In the genomic region with DNA sequence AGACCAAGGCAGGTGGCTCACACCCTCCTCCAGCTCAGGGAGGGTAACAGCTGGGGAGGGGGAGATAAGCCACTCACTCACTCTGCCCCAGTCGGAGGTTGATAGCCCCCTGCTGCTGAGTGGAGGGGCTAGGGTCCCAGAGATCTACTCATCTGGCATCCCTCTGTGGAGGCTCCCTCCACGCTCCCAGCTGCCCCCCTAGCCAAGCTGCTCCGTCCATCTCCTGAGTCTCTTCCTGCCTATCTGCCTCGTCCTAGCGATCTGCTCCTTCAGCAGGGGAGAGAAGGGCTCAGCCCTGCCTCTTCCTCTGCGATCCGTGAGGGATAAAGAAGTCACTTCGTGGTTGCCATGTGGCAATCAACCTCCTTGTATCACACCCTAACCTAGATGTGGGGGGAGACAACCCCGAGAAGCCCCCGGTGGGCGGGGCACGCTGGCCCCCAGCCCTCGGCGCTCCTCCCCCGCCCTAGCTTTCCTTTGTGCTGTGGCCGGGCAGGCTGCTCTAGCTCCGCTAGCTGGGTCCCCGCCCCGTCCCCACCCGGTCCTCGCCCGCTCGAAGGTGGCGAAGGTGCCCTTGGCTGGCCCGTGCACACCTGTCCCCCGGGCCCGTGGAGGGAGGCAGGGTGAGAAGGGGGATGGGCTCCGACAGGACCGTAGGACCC, we compare ENCODE assay signal across 8 mouse cellular contexts. TPM values are rescaled to one million over a fixed set of nuclear protein-coding genes. Genes with fewer than 3 reads are reported as not detected.
A peak's percentile ranks its signal among the peaks of the same experiment; 100 is the strongest.
DNase-seq lines count a peak whose midpoint lies in the region; ATAC-seq and TF ChIP-seq lines count a peak whose summit lies in the region.

No protein-coding gene starts in this region.

- under 1% methylated on average over 29 of the region's 29 CpGs for WGBS in intestine, embryonic 14.5 days

- H3K4me3 ChIP-seq in ES-Bruce4 (ENCODE audit: low read depth, low read length) = peak overlapping the region; percentile 42
- peak overlapping the region; percentile 80 for H3K4me3 ChIP-seq in embryonic fibroblast, embryonic 13.5 days (ENCODE audit: insufficient read depth, low read length)
- H3K4me3 ChIP-seq in intestine, embryonic 14.5 days (ENCODE audit: low read depth, low read length) = peak overlapping the region; percentile 93
- peak overlapping the region; percentile 91 for H3K4me3 ChIP-seq in megakaryocyte, embryonic 14.5 days (replicated peaks)

- TF ChIP-seq POLR2A in ES-Bruce4 (IDR thresholded peaks at IDR 0.05; ENCODE audit: insufficient read depth, low read length) = no peak
- no peak; the same call in 1 of the 2 replicates for TF ChIP-seq POLR2A in embryonic fibroblast, embryonic 13.5 days (IDR thresholded peaks at IDR 0.05; ENCODE audit: low read depth, low read length)

- peak; percentile 67 for ATAC-seq in intestine, embryonic 14.5 days (replicated peaks; ENCODE audit: low FRiP score, low TSS enrichment, low read depth)
- no peak for ATAC-seq in inflammation-experienced regulatory T-cells, adult 6 months

- H3K4me2 ChIP-seq in intestine, embryonic 14.5 days (ENCODE audit: low read length) = peak overlapping the region; percentile 93

- H3K27ac ChIP-seq in ES-Bruce4 (ENCODE audit: insufficient read depth, low read length) = no peak overlapping the region
- H3K27ac ChIP-seq in embryonic fibroblast, embryonic 13.5 days (ENCODE audit: insufficient read depth, low read length) = 0 out of 2 replicates have a peak overlapping the region, but pooled peaks have one; percentile 14
- H3K27ac ChIP-seq in intestine, embryonic 14.5 days (ENCODE audit: low read depth) = peak overlapping the region; percentile 93

- no peaks in the 10 kb centered on the region for H3K36me3 ChIP-seq in ES-Bruce4 (ENCODE audit: control insufficient read depth, insufficient read depth, low read length, poor library complexity, severe bottlenecking)
- H3K36me3 ChIP-seq in intestine, embryonic 14.5 days (ENCODE audit: control insufficient read depth, insufficient read depth, low read length) = peaks cover 12% of the 10 kb centered on the region
- no peaks in the 10 kb centered on the region for H3K36me3 ChIP-seq in megakaryocyte, embryonic 14.5 days (replicated peaks; ENCODE audit: low read length)

- no peaks in the 10 kb centered on the region for H3K9me3 ChIP-seq in ES-Bruce4 (replicated peaks; ENCODE audit: control insufficient read depth, insufficient read depth, low read length, poor library complexity, severe bottlenecking)
- no peaks in the 10 kb centered on the region for H3K9me3 ChIP-seq in intestine, embryonic 14.5 days (ENCODE audit: control insufficient read depth, low read length)
- H3K9me3 ChIP-seq in megakaryocyte, embryonic 14.5 days = peaks cover 8% of the 10 kb centered on the region

- H3K9ac ChIP-seq in ES-Bruce4 (ENCODE audit: low read depth, poor library complexity, severe bottlenecking) = peak overlapping the region; percentile 65
- peak overlapping the region; percentile 98 for H3K9ac ChIP-seq in intestine, embryonic 14.5 days (ENCODE audit: low read length)

- H3K4me1 ChIP-seq in ES-Bruce4 (ENCODE audit: control insufficient read depth, insufficient read depth, low read length) = no peaks in the 10 kb centered on the region
- H3K4me1 ChIP-seq in embryonic fibroblast, embryonic 13.5 days (ENCODE audit: control insufficient read depth, insufficient read depth, low read length) = peaks cover 32% of the 10 kb centered on the region
- H3K4me1 ChIP-seq in intestine, embryonic 14.5 days (replicated peaks; ENCODE audit: control insufficient read depth, insufficient read depth, low read length) = peaks cover 44% of the 10 kb centered on the region
- peaks cover 45% of the 10 kb centered on the region for H3K4me1 ChIP-seq in megakaryocyte, embryonic 14.5 days

- peak; percentile 54 for DNase-seq in gastrocnemius, postnatal 10 days
- no peak for DNase-seq in gastrocnemius, postnatal 25 days
- no peak for DNase-seq in intestine, embryonic 14.5 days (ENCODE audit: low spot score)
- no peak for DNase-seq in T-cell, adult 2 months (ENCODE audit: low spot score)

- no peak for TF ChIP-seq CTCF in ES-Bruce4 (IDR thresholded peaks at IDR 0.05; ENCODE audit: low read depth, low read length)
- TF ChIP-seq CTCF in embryonic fibroblast, embryonic 13.5 days (IDR thresholded peaks at IDR 0.05; ENCODE audit: borderline replicate concordance, insufficient read depth, low read length) = no peak

- H3K27me3 ChIP-seq in ES-Bruce4 (ENCODE audit: control insufficient read depth, insufficient read depth, low read length, poor library complexity, severe bottlenecking) = no peaks in the 10 kb centered on the region
- no peaks in the 10 kb centered on the region for H3K27me3 ChIP-seq in intestine, embryonic 14.5 days (replicated peaks; ENCODE audit: control insufficient read depth, insufficient read depth, low read length)
- peaks cover 86% of the 10 kb centered on the region for H3K27me3 ChIP-seq in megakaryocyte, embryonic 14.5 days (replicated peaks)

- TF ChIP-seq EP300 in ES-Bruce4 (IDR thresholded peaks at IDR 0.05; ENCODE audit: insufficient read depth, low read depth, low read length) = no peak

RNA-seq across cellular contexts. Expression of a gene that starts 0.9 kb away (rescaled TPM):
- 10 to 100 TPM; 52.6 to 71.2 TPM for total RNA-seq in gastrocnemius, postnatal 10 days (2021)
- total RNA-seq in gastrocnemius, postnatal 25 days (2021) = 10 to 100 TPM; 10.3 to 16.1 TPM
- 43.6 and 44.3 TPM in 2 replicates for polyA plus RNA-seq in ES-Bruce4 (2011; ENCODE audit: insufficient read depth, insufficient read length, low read depth, missing spikeins)
- 105 and 139 TPM in 2 replicates for polyA plus RNA-seq in embryonic fibroblast, embryonic 13.5 days (2011; ENCODE audit: insufficient read length, low read depth, missing spikeins)
- 120 and 134 TPM in 2 replicates for polyA plus RNA-seq in intestine, embryonic 14.5 days (2014; fragmentation: Nextera tagmentation; extraction: Ambion mirVana)
- polyA plus RNA-seq in megakaryocyte, embryonic 14.5 days (2012; ENCODE audit: insufficient read depth, low replicate concordance) = 1.8 and 5.0 TPM in 2 replicates
- polyA plus RNA-seq in inflammation-experienced regulatory T-cells, adult 6 months (2017; shearing (Covaris generic)) = under 1 TPM in 1 of 3 experiments, not detected in 2; 0.15 TPM

RNA-seq across cellular contexts. Expression of a gene that starts 23.0 kb away (rescaled TPM):
- 1 to 10 TPM; 2.1 to 2.5 TPM for total RNA-seq in gastrocnemius, postnatal 10 days (2021)
- total RNA-seq in gastrocnemius, postnatal 25 days (2021) = under 1 TPM; 0.51 to 0.79 TPM
- 3.1 and 3.4 TPM in 2 replicates for polyA plus RNA-seq in ES-Bruce4 (2011; ENCODE audit: insufficient read depth, insufficient read length, low read depth, missing spikeins)
- polyA plus RNA-seq in embryonic fibroblast, embryonic 13.5 days (2011; ENCODE audit: insufficient read length, low read depth, missing spikeins) = 2.5 and 4.6 TPM in 2 replicates
- 0.55 and 0.70 TPM in 2 replicates for polyA plus RNA-seq in intestine, embryonic 14.5 days (2014; fragmentation: Nextera tagmentation; extraction: Ambion mirVana)
- 5.3 and 21.1 TPM in 2 replicates for polyA plus RNA-seq in megakaryocyte, embryonic 14.5 days (2012; ENCODE audit: insufficient read depth, low replicate concordance)
- polyA plus RNA-seq in inflammation-experienced regulatory T-cells, adult 6 months (2017; shearing (Covaris generic)) = under 1 TPM in 1 of 3 experiments, not detected in 2; 0.26 TPM

RNA-seq across cellular contexts. Expression of a gene that starts 26.4 kb away (rescaled TPM):
- total RNA-seq in gastrocnemius, postnatal 10 days (2021) = 100 to 1,000 TPM; 458 to 513 TPM
- total RNA-seq in gastrocnemius, postnatal 25 days (2021) = 100 to 1,000 TPM; 544 to 627 TPM
- polyA plus RNA-seq in ES-Bruce4 (2011; ENCODE audit: insufficient read depth, insufficient read length, low read depth, missing spikeins) = 84.4 and 97.7 TPM in 2 replicates
- 132 and 179 TPM in 2 replicates for polyA plus RNA-seq in embryonic fibroblast, embryonic 13.5 days (2011; ENCODE audit: insufficient read length, low read depth, missing spikeins)
- polyA plus RNA-seq in intestine, embryonic 14.5 days (2014; fragmentation: Nextera tagmentation; extraction: Ambion mirVana) = 253 and 260 TPM in 2 replicates
- 681 and 731 TPM in 2 replicates for polyA plus RNA-seq in megakaryocyte, embryonic 14.5 days (2012; ENCODE audit: insufficient read depth, low replicate concordance)
- 10 to 100 TPM; 13.2 to 15.7 (median 13.5) TPM for polyA plus RNA-seq in inflammation-experienced regulatory T-cells, adult 6 months (2017; shearing (Covaris generic))

RNA-seq across cellular contexts. Expression of a gene that starts 42.0 kb away (rescaled TPM):
- 1 to 10 TPM; 2.0 to 4.0 TPM for total RNA-seq in gastrocnemius, postnatal 10 days (2021)
- total RNA-seq in gastrocnemius, postnatal 25 days (2021) = 1 to 10 TPM in 1 of 2 experiments, under 1 TPM in 1; 1.00 to 1.0 TPM
- polyA plus RNA-seq in ES-Bruce4 (2011; ENCODE audit: insufficient read depth, insufficient read length, low read depth, missing spikeins) = 0.39 and 1.0 TPM in 2 replicates
- polyA plus RNA-seq in embryonic fibroblast, embryonic 13.5 days (2011; ENCODE audit: insufficient read length, low read depth, missing spikeins) = 0.60 and 0.79 TPM in 2 replicates
- 1.9 and 2.5 TPM in 2 replicates for polyA plus RNA-seq in intestine, embryonic 14.5 days (2014; fragmentation: Nextera tagmentation; extraction: Ambion mirVana)
- polyA plus RNA-seq in megakaryocyte, embryonic 14.5 days (2012; ENCODE audit: insufficient read depth, low replicate concordance) = 35.5 and 98.6 TPM in 2 replicates
- 1 to 10 TPM in 2 of 3 experiments, under 1 TPM in 1; 0.93 to 1.1 (median 1.1) TPM for polyA plus RNA-seq in inflammation-experienced regulatory T-cells, adult 6 months (2017; shearing (Covaris generic))

RNA-seq across cellular contexts. Expression of a gene that starts 42.2 kb away (rescaled TPM):
- 10 to 100 TPM; 17.4 to 22.3 TPM for total RNA-seq in gastrocnemius, postnatal 10 days (2021)
- 10 to 100 TPM in 1 of 2 experiments, 1 to 10 TPM in 1; 9.3 to 10.2 TPM for total RNA-seq in gastrocnemius, postnatal 25 days (2021)
- polyA plus RNA-seq in ES-Bruce4 (2011; ENCODE audit: insufficient read depth, insufficient read length, low read depth, missing spikeins) = 58.2 and 63.4 TPM in 2 replicates
- polyA plus RNA-seq in embryonic fibroblast, embryonic 13.5 days (2011; ENCODE audit: insufficient read length, low read depth, missing spikeins) = 37.7 and 42.9 TPM in 2 replicates
- polyA plus RNA-seq in intestine, embryonic 14.5 days (2014; fragmentation: Nextera tagmentation; extraction: Ambion mirVana) = 43.4 and 55.1 TPM in 2 replicates
- 33.8 and 54.2 TPM in 2 replicates for polyA plus RNA-seq in megakaryocyte, embryonic 14.5 days (2012; ENCODE audit: insufficient read depth, low replicate concordance)
- polyA plus RNA-seq in inflammation-experienced regulatory T-cells, adult 6 months (2017; shearing (Covaris generic)) = 10 to 100 TPM; 35.3 to 50.0 (median 40.5) TPM

Comparison
In these comparisons a context has a peak if more than half of its experiments do, and no peak if none do; other contexts are left out.
1. H3K4me3 ChIP-seq: peak in every context shown above with its lines; median percentile 93 in intestine, embryonic 14.5 days; 91 in megakaryocyte, embryonic 14.5 days; 80 in embryonic fibroblast, embryonic 13.5 days; 42 in ES-Bruce4.